Mouse (Mus musculus) frontal cortex, postnatal 14 days (tissue): ENCODE results near the gene Dyrk1a.
A peak's percentile ranks its signal among the peaks of the same experiment; 100 is the strongest.

Experiments used
- DNase-seq, 2 experiments: peaks; one replicate each; pipeline ENCODE4 v3.0.0; 2022; ENCODE audit warnings: low spot score in 2 of 2

Gene Dyrk1a

DNA sequence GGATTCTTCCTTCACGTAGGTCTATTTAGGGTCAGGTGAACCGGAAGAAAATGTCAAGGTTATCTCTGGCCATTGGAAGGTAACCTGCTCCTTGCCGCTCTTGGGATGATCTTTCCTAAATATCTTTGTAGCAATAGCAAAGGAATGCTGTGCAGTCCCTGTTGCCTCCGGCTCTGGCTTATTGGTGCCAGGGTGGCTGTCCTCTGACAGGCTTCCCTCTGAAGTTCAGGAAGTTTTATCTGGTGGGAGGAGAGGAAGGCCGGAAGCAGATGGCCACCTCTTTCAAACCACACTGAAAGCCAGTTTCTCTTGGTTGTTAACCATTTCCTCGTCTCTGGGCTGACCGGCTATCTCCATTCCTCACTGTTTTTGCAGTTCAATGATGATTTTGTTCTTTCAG lies 10.5 kb upstream of the Dyrk1a start:
- DNase-seq: no peak

DNA sequence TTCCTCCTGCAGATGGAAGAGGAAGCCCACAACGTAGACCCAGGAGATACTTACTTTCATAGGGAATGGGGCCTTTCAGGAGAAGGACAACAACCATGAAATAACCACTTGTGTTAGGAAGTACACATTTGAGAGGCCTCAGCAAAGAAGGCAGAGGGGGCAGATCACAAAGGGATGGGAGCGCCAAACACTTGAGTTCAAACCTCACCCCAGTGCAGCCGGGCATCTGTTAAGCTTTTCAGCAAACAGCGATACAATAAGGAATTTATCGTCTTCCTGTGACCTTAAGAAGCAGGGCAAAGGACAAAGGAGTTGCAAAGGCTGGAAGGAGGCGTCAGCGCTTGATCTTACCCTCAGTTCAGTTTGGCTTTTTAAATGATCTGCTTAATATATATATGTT lies 10.0 kb upstream of the Dyrk1a start:
- no peak for DNase-seq

DNA sequence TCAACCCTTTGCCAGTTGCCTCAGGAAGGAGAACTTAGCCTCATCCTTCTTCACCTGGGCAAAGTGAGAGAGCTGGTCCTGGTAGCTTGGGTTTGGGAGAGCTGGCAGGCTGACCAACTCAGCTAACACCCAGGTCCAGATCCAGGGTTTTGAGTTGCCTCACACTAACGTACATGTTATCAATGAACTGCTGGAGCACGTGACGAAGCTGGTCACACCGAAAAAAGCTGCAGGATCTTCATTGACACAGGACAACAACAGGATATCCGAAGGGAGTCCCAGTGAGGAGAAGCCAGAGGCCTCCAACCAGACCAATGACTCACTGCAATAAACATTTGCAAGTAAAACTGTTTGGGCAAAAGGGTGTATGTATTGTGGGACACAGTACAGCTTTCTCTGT lies 9.2 kb upstream of the Dyrk1a start:
- DNase-seq: no peak

DNA sequence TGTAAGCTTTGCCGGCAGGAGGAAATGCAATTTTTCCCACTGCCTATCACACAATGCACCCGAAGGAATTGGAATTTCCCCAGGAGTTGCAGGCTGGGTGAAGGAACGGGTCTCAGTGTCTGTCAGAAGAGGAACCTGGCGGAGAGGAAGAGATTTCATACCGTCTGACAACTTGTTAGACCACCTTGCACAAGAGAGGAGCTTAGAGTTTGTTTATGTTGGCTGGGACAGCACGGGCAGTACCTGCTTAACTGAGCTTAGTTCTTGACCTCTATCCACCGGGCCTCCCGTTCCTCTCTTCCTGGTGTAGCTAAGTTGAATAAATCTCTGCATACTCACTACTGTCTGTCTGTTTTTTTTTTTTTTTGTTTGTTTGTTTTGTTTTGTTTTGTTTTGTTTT lies 3.7 kb upstream of the Dyrk1a start:
- DNase-seq: no peak

DNA sequence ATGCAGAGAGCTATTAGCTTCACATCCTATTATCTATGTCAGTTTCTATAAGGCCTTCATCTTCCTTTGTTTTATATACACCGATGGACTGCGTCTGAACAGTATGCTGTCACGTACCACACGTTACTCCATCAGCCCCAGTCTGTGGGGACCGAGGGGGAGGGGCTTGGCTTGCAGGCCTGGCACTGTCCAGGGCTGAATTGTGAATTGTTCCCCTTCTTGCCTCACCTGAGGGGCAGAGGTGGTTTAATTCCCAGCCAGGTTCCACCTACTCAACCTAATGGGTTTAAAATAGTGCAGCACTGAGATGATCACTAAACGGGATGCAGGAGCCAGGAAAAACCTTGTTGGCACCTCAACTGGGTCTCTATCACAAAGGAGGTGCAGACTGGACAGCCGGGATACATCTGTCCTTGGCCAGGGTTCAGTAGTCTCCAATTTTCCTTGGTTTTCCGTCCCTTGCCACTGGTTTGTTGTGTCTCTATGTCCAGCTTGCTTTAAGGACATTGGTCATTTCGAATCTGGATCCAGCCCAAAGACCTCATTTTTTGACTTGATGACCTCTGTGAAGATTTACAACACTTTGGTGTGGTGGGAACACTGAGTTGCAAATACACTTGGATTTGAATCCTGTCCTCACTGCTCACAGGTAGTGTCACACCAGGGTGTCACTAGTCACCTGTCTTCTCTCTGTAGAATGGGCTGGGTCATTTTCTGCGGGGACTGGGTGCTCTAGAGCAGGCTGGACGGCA lies 2.8 kb upstream of the Dyrk1a start:
- DNase-seq: no peak

DNA sequence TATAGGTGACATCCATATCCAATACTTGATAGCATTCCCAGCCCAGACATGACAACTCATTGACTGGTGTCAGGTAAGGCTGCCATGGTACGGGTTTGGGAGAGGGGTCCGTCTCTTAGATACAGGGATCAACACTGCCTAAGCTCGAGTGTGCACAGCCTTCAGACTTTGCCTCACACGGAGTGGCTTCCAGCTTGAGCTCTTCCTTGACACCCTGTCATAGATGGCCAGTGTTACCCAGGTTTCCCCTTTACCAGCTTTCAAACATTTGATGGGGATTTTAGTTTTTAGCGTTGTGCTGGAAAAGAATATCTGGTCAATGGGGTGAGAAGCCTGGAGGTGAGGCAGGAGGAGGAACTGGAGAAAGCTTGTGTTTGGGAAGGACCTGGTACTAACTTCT lies 2.1 kb upstream of the Dyrk1a start:
- DNase-seq: no peak

DNA sequence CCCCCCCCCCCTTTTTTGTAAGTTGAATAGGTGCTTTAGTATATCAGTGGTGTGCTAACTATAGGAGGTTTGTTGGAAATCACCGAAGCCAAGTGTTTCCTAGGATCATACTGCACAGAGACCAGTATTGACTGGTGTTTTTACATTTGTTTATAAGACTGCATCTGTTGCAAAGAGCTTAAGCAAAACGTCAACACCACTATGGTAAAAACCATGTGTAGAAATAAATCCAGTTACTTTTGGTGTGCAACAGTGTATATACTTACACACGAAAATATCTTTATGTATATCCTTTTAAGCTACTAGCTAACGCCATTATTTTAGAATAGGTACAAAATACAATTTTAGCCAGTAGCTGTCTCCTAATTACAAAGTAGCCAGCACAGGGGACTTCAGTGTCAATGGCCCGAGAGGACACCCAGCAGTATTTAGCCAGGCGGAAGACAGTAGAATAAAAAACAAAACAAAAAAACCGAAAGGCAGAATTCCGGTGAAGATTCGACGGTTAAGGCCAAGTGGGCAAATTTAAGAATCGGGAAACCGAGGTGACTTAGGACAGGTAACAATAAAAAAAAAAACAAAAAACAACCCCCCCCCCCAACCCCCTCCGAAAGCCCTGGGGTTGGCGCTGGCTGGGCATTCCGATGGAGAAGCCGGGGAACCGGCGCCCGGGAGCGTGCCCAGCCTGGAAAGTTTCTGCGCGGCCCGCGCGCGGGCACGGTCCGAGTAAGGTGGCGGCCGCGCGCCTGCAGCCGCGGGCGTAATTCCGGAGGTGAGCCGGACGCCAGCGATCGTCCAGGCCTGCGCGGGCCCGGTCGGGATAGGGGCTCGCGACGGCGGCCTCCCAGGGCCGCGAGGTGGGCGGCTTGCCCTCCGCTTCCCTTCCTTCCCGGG lies 1.2 kb upstream of the Dyrk1a start:
- peak in 1 of 2 experiments; percentile 48 for DNase-seq

DNA sequence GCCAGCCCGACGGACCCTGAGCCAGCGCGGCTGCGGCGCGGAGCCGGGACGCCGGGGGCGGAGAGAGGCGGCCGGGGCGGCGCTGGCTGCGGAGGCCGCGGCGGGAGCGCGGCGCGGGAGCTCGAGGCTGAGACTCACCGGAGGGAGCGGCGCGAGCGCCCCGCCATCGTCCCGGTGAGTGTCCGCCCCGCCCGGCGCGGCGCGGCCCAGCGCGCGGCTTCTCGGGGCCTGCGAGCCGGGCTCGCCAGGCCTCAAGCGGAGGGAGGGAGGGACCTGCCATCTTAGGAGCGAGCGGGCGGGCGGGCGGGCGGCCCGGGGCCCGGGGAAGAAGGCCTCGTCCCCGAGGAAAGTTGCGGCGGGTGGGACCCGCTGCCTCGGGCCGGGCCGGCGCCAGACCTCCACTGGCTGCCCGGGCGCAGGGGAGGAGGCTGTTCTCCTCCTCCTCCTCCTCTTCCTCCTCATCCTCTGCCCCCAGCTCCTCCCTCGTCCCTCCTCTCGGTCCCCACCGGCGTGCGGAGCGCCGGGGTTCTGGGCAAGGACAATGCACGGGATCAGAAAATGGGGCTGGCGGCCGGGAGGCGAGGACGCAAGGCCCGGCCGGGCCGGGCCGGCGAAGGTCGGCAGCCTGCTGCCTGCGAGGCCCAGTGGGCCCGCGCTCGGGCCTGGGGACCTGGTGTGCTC lies 691 bp downstream of the Dyrk1a start:
- peak in 1 of 2 experiments; percentile 44 for DNase-seq

DNA sequence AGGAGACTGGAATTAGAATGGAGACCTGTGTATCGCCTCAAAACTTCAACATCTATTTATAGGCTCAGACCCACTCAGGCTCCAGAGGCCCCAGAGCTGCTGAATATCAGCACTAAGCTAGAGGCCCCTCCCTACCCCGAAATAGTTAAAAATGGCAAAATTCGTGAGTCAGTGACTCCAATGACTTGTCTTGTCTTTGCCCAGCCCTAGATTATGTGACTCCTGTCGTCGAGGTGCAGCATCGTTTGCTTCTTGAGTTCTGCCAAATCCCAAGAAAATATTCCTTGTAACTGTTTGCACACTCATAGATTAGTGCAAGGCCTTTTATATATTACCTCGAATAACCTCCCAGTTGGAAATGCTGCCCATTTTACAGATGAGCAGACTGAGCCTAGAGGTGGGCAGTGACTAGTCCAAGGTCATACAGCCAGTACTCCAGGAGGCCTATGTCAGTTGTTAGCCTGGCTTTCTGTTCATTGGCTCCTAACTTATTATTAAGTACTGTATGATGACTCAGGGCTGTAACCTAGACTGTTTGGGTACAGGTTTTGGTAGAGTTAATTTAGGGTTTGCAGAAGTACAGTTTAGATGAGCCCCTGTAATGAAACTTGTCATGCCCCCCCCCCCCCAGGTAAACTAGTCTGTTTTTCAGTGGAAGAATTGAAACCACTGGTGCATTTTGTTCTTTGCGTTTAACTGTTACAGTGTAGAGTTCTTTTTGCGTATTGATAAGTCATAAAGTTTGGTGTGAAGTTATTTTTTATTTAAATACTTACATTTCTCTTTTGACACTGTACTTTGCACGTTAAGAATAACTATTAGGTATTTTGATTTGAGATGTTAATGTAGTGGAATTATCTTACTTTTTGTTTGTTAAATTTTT lies 1.5 kb downstream of the Dyrk1a start:
- DNase-seq: no peak

DNA sequence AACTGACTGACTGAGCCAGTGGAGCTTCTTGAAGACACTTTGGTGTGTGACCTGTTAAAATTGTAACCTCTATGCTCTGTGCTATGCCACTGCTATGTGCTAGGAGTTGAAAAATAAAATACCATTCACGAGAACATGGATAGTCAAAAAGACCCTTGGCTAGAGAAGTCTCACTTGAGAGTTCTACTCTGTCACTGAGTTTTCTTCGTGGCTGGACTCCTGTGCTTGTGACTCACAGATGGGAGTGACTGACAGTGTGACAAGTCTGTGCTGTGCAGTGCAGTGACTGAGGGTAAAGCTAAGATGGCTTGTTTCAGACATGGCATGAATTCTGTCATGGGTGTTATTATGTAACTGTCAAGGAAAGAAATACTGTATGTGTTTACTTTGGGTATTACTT lies 2.6 kb downstream of the Dyrk1a start:
- no peak for DNase-seq

DNA sequence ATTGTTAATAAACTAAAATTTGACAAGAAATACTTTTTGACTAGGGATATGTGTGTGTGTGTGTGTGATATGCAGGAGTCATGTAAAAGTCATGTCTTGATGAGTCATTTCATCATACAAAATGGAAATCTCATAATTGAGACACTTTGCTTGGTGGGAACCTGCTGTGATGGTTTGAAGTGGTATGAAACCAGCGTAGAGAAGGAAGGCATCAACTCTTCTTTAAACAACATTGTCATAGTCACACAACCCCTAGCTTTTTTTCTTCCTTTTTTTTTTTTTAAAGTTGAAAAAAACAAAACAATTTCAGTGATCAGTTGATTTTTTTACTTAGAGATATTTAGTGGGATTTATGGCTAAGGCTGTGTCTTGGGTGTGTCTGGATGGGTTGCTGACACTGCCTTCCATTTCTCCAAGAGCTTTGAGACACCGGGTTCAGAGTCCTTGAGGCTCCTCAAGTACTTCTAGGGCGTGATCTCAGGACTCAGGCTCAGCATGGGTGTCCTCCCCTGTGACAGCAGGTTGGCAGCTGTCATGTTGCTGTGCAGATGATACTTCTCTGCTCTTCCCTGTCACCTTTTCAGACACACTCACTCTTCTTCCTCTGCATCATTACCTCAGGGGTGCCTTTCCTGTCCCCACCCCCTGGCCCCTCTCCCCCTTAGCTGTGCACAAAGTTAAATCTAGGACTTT lies 4.4 kb downstream of the Dyrk1a start:
- no peak for DNase-seq

DNA sequence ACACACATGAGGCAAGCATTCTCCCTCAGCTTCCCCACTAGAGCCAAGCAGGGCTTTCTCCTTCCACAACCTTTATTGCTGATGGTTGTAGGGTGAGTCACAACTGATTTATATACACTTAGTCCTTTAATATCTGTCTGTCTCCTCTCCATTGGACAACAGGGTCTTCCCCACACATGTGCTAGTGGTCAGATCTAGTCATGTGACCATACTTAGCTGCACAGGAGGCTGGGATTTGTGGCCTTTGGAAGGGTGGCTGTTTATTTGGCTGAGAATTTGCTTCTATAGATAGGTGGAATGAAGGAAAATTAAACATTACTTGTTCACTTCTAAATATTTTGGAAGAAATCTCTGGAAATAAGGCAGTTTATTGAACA lies 4.9 kb downstream of the Dyrk1a start:
- DNase-seq: no peak

DNA sequence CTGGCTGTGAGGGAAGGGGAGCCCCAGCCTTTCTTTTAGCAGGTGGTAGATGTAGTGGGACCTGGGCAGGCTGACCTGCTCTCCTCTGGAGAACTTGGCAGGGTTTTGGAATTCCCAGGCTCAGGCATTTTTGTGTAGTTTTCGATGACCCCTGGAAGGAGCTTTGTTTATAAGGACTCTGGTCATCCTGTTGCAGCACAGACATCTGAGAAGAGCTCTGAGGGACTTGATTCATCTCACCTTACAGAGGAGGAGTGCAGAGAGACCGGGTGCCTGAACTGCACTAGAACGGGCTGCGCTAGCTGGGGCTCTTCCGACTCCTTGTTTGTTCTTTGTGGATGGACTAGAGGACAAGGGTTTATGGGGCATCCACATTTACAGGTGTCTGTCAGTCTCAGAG lies 5.9 kb downstream of the Dyrk1a start:
- no peak for DNase-seq

DNA sequence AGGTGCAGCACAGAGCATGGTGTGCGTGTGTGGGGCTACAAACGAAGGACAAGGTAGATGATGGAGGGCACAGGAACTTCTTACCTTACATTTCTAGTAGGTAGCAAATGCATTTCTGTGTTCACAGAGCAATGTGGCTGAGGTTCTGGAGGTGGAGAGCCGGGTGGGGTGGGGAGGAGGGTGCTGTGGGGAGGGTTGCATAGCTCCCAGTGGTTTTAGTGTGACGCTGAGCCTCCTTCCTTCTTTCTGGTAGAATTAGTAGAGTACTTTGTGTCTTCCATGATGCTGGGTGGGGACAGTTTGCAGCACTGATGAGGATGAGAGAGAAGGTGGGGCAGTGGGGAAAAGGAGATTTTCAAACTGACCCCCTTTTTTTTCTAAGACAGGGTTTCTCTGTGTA lies 9.5 kb downstream of the Dyrk1a start:
- no peak for DNase-seq

DNA sequence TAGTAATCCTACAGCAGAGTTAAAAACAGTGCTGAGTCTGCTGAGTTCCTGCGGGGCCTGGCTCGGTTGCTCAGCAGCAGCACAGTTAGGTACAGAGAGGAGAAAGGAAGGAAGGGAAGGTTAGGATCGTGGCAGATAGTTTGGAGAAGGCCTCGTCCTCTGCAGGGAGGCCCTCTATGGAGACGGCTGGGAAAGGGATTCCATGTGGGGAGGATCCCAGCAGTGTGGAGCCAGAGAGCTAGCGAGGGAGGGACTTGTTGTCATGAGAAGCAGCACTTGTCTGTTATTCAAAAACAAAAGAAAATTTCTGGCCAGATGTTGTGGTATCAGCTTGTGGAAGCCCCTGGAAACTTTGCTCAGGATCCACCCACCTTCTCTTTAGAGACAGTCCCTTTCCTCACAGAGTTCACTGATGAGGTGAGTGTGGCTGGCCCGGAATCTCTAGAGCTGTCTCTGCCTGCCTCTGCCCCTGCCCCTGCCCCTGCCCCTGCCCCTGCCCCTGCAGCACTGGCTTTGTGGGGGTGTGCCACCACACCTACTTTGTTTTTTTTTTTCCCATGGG lies 11.1 kb downstream of the Dyrk1a start:
- DNase-seq: no peak

DNA sequence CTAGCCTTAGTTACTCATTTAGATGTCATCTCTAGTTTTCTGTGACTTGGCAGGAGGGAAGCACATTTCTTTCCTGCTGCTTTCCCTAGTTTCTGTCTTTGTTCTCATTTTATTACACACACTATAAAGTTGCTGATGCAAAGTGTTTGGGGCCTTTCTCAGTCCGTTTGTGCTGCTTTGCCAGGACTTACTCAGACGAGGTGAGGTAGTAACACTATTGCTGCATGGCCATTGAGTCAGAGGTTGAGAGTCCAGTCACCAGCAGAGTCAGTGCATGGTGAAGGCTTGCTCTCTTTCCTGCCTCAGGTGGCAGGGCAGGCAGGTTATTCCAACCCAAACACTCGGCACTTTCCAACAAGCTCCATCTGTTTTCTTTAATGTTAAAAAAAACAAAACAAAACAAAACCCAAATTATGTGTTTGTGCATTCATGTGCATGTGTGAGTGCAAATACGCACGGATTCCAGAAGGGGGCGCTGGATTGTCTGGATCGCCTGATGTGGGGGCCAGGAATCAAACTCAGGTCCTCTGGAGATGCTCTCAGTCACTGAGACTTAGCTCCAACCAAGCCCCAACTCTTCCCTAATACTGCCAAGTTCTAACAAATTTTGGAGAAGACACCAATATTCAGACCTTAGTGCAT lies 16.7 kb downstream of the Dyrk1a start:
- no peak for DNase-seq

DNA sequence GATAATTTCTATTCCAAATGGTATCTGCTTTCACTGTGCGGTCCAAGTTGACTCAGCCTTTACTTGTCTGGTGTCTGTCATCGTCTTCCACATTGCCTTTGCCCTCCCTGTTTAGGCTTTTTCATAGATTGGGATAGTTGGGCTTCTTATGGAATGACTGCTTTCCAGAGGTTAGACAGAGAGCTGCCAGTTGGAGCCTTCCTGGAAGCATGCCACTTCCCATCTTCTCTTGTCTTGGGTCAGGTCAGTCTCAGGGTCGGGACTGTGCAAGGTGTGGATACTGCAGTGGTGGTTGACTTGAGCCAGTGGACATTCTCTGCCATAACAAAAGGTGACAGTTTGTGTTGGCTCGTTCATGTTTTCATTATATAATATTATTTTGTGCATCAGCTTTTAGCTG lies 17.7 kb downstream of the Dyrk1a start:
- DNase-seq: no peak

DNA sequence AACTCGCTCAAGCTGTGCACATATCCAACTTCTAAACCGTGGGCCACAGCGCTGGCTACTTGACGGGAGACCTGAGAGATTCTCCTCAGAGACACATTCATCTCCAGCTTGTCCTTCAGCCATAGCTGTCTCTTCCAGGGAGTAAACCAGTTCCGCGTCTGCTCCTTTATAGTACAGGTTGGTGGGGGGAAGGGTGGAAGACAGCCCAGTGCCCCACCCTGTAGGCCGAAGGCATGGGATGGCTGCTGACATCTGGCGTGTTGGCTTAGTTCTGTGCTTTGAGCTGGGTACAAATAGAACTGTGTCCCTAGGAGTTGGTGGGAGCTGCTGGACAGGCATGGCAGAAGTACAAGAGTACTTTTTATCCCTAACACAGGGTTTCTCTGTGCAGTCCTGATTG lies 18.4 kb downstream of the Dyrk1a start:
- no peak for DNase-seq

DNA sequence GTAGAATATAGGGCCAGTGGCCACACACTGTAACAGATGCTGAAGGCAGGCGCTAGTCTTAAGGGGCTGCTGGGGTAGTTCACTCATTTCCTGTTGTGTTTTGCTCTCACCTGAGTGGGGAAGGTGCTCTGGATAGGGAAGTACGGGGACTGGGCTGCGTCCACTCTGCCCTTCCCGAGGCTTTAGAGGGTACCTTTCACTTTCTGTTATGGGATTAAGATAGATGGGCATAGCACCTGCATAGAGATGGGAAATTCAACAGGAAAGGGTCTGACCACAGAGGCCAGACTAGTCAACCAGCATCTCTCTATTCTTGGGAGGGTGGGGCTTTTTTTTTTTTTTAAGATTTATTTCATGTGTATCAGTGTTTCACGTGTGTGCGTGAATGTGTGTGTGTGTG lies 19.2 kb downstream of the Dyrk1a start:
- DNase-seq: no peak

DNA sequence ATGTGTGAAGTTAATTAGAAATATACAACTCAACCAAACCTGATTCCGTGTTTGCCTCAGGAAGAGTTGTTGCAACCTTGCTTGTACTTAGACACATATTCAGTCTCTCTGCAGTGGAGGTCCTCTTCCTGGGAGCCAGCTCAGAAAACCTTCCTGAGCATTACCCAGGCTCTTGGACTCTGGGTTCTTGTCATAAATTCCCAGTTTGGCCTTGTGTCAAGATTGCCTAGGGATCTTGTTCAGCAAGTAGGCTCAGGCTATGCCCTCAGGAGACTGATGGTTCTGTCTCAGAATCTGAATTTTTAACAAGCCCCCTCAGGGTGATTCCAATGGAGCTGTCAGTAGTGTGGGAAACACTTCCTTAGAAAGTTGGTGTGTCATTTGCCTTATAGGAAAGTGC lies 19.8 kb downstream of the Dyrk1a start:
- DNase-seq: no peak
